Mouse (Mus musculus): ENCODE results near the gene Ptpre.

Gene Ptpre

DNA sequence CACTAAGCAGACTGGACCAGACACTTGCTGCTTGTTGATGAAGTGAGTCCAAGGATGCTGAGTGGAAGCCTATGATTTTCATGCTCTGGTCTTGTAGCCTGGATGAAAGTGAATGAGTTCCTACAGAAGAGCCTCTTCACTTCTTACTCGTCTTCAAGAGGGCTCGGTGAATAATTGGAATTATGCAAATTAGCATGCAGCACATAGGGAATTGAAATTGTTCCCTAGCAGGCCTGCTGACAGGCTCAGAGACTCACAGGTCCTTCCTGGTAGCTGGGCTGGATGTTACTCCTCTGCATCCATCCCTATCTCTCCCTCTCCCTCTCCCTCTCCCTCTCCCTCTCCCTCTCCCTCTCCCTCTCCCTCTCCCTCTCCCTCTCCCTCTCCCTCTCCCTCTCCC is 102.1 kb downstream of the Ptpre start:
- Histone ChIP-seq H3K36me3 (ENCODE audit: insufficient read depth, low read length) (no peaks in the 10 kb centered on the region), H3K9me3 (ENCODE audit: low read length) (no peaks in the 10 kb centered on the region), H3K4me1 (replicated peaks; ENCODE audit: low read depth, low read length) (peaks cover 24% of the 10 kb centered on the region), H3K27me3 (ENCODE audit: insufficient read depth, low read length) (peaks cover 37% of the 10 kb centered on the region), H3K4me3 (replicated peaks; ENCODE audit: low read length) (no peak overlapping the region)
- no peak for TF ChIP-seq CTCF (conservative IDR thresholded peaks at IDR 0.05; ENCODE audit: low read length)
- TF ChIP-seq NANOG (IDR thresholded peaks at IDR 0.05; ENCODE audit: borderline replicate concordance, low read length), result no peak
- TF ChIP-seq POU5F1 (IDR thresholded peaks at IDR 0.05; ENCODE audit: borderline replicate concordance, low read length), result no peak

GRCm38 (mm10) chr7:135641698-135642507 is 104.6 kb downstream of the Ptpre start:
- peaks cover 24% of the 10 kb centered on the region for H3K4me1 ChIP-seq (replicated peaks; ENCODE audit: low read depth, low read length)
- H3K27me3 ChIP-seq (ENCODE audit: insufficient read depth, low read length), result peaks cover 29% of the 10 kb centered on the region
- peak; percentile 70 for TF ChIP-seq CTCF (conservative IDR thresholded peaks at IDR 0.05; ENCODE audit: low read length)
- no peak for TF ChIP-seq NANOG (IDR thresholded peaks at IDR 0.05; ENCODE audit: borderline replicate concordance, low read length)
- H3K36me3 ChIP-seq (ENCODE audit: insufficient read depth, low read length), result no peaks in the 10 kb centered on the region
- H3K4me3 ChIP-seq (replicated peaks; ENCODE audit: low read length), result peak overlapping the region; percentile 49; the same call in 1 of the 2 replicates
- no peaks in the 10 kb centered on the region for H3K9me3 ChIP-seq (ENCODE audit: low read length)

GRCm38 (mm10) chr7:135644452-135644851 is 107.2 kb downstream of the Ptpre start:
- H3K36me3 ChIP-seq (ENCODE audit: insufficient read depth, low read length), result no peaks in the 10 kb centered on the region
- H3K4me3 ChIP-seq (replicated peaks; ENCODE audit: low read length), result no peak overlapping the region
- H3K4me1 ChIP-seq (replicated peaks; ENCODE audit: low read depth, low read length), result peaks cover 13% of the 10 kb centered on the region
- TF ChIP-seq CTCF (conservative IDR thresholded peaks at IDR 0.05; ENCODE audit: low read length) (no peak), POU5F1 (IDR thresholded peaks at IDR 0.05; ENCODE audit: borderline replicate concordance, low read length) (no peak), NANOG (IDR thresholded peaks at IDR 0.05; ENCODE audit: borderline replicate concordance, low read length) (no peak)
- H3K9me3 ChIP-seq (ENCODE audit: low read length), result peaks cover 4% of the 10 kb centered on the region; the same call in 1 of the 2 replicates
- H3K27me3 ChIP-seq (ENCODE audit: insufficient read depth, low read length), result peaks cover 27% of the 10 kb centered on the region

DNA sequence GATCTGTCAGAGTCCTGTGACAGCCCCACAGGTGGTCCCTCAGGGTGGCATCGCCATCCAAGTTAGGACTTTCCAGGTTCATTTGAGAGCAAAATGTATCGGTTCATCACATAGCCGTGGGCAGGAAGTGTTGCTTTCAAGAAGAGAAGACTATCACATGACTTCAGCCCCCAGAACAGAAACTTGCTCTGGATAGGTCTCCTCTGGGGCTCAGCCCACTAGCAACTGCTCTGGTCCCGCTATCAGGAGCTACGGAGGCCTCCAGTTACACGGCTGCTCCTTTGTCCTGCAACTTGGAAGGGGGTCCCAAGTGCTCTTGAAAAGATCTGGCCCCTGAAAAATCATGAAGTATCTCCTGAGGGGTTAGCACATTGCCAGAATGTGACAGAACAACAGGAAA is 109.7 kb downstream of the Ptpre start:
- TF ChIP-seq CTCF (conservative IDR thresholded peaks at IDR 0.05; ENCODE audit: low read length) (no peak), POU5F1 (IDR thresholded peaks at IDR 0.05; ENCODE audit: borderline replicate concordance, low read length) (no peak), NANOG (IDR thresholded peaks at IDR 0.05; ENCODE audit: borderline replicate concordance, low read length) (no peak)
- H3K9me3 ChIP-seq (ENCODE audit: low read length), result peaks cover 4% of the 10 kb centered on the region; the same call in 1 of the 2 replicates
- H3K4me1 ChIP-seq (replicated peaks; ENCODE audit: low read depth, low read length), result peaks cover 4% of the 10 kb centered on the region; the same call in 1 of the 2 replicates
- H3K27me3 ChIP-seq (ENCODE audit: insufficient read depth, low read length), result peaks cover 31% of the 10 kb centered on the region
- no peaks in the 10 kb centered on the region for H3K36me3 ChIP-seq (ENCODE audit: insufficient read depth, low read length)
- H3K4me3 ChIP-seq (replicated peaks; ENCODE audit: low read length), result no peak overlapping the region

DNA sequence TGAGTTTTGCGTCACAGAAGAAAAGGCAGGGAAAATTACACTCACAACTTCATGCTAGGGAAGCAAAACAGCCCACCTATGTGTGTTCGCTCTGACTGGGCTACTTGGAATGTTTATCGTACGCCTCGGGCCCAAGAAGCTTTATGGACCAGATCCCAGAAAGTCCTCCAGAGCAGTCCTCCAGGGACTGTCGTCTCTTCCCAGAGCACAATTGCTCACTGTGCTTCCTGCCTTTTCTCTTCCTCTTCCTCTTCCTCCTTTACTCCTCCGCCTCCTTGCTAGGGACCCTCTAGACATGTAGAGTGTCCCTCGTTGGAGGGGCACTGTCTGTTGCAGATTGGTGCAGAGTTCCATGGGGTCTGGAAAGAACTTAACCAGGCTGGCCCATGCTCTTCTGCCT is 111.5 kb downstream of the Ptpre start:
- Histone ChIP-seq H3K36me3 (ENCODE audit: insufficient read depth, low read length) (no peaks in the 10 kb centered on the region), H3K4me1 (replicated peaks; ENCODE audit: low read depth, low read length) (no peaks in the 10 kb centered on the region; the same call in 1 of the 2 replicates)
- TF ChIP-seq CTCF (conservative IDR thresholded peaks at IDR 0.05; ENCODE audit: low read length) (no peak), POU5F1 (IDR thresholded peaks at IDR 0.05; ENCODE audit: borderline replicate concordance, low read length) (no peak), NANOG (IDR thresholded peaks at IDR 0.05; ENCODE audit: borderline replicate concordance, low read length) (no peak)

GRCm38 (mm10) chr7:135649306-135649705 is 112.0 kb downstream of the Ptpre start:
- Histone ChIP-seq H3K27me3 (ENCODE audit: insufficient read depth, low read length) (peaks cover 35% of the 10 kb centered on the region), H3K9me3 (ENCODE audit: low read length) (peaks cover 4% of the 10 kb centered on the region; the same call in 1 of the 2 replicates), H3K4me1 (replicated peaks; ENCODE audit: low read depth, low read length) (no peaks in the 10 kb centered on the region; the same call in 1 of the 2 replicates), H3K36me3 (ENCODE audit: insufficient read depth, low read length) (no peaks in the 10 kb centered on the region), H3K4me3 (replicated peaks; ENCODE audit: low read length) (no peak overlapping the region)
- TF ChIP-seq NANOG (IDR thresholded peaks at IDR 0.05; ENCODE audit: borderline replicate concordance, low read length), result no peak
- TF ChIP-seq POU5F1 (IDR thresholded peaks at IDR 0.05; ENCODE audit: borderline replicate concordance, low read length), result no peak
- no peak for TF ChIP-seq CTCF (conservative IDR thresholded peaks at IDR 0.05; ENCODE audit: low read length)

More for the DNA sequence above, 111.5 kb downstream of the Ptpre start:
- H3K9me3 ChIP-seq (ENCODE audit: low read length), result peaks cover 4% of the 10 kb centered on the region; the same call in 1 of the 2 replicates
- no peak overlapping the region for H3K4me3 ChIP-seq (replicated peaks; ENCODE audit: low read length)
- H3K27me3 ChIP-seq (ENCODE audit: insufficient read depth, low read length), result peaks cover 31% of the 10 kb centered on the region

DNA sequence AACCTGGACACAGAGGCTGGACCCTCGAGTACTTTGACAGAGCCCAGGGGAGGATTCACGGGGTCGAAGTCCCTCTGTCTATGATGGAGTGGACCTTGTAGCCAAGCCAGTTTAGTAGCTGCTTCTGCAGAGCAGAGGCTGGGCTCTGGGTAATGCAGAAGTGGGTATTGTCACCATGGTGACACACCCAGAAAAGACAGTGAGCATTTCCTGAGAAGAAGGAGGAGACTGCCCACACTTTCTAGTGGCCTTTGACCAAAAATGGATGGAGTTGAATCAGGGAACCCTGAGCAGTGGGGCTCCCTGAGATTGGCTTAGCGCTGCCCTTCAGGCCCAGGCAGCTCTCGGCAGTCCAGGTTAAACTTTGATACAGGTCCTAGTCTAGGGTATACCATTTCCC is 112.8 kb downstream of the Ptpre start:
- H3K36me3 ChIP-seq (ENCODE audit: insufficient read depth, low read length), result no peaks in the 10 kb centered on the region
- no peaks in the 10 kb centered on the region; the same call in 1 of the 2 replicates for H3K4me1 ChIP-seq (replicated peaks; ENCODE audit: low read depth, low read length)
- no peak for TF ChIP-seq POU5F1 (IDR thresholded peaks at IDR 0.05; ENCODE audit: borderline replicate concordance, low read length)
- no peak for TF ChIP-seq CTCF (conservative IDR thresholded peaks at IDR 0.05; ENCODE audit: low read length)
- TF ChIP-seq NANOG (IDR thresholded peaks at IDR 0.05; ENCODE audit: borderline replicate concordance, low read length), result no peak
- H3K27me3 ChIP-seq (ENCODE audit: insufficient read depth, low read length), result peaks cover 34% of the 10 kb centered on the region
- H3K4me3 ChIP-seq (replicated peaks; ENCODE audit: low read length), result no peak overlapping the region
- H3K9me3 ChIP-seq (ENCODE audit: low read length), result peaks cover 4% of the 10 kb centered on the region; the same call in 1 of the 2 replicates

DNA sequence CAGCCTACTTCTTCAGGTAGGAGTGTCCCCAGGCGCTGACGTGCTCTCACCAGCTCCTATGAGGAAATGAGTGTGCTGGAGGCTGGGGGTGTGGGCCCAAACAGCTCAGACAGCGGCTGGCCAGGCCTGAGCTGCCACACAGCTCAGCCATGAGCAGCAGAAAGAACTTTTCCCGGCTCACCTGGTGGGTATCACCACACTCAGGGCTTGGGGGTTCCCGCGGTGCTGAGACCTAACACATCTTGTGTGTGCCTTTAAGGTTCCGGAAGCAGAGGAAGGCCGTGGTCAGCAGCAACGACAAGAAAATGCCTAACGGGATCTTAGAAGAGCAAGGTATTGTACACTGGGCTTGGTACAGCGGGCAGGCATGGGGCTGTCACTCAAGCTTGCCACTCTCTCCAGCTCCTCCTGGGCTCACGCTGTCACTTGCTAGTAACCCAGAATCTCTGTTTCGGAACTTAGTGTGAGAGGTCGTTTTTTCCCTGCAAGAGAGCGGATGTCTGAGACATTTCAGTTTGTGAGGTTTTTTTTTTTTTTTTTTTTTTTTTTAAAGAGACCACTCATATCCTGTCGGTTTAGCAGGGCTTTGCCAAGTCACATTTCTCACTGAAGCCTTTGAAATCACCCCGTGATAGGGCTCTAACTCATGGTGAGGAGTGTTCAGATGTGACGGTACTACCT is 114.7 kb downstream of the Ptpre start:
- TF ChIP-seq NANOG (IDR thresholded peaks at IDR 0.05; ENCODE audit: borderline replicate concordance, low read length) (no peak), CTCF (conservative IDR thresholded peaks at IDR 0.05; ENCODE audit: low read length) (no peak), POU5F1 (IDR thresholded peaks at IDR 0.05; ENCODE audit: borderline replicate concordance, low read length) (no peak)
- Histone ChIP-seq H3K36me3 (ENCODE audit: insufficient read depth, low read length) (no peaks in the 10 kb centered on the region), H3K4me1 (replicated peaks; ENCODE audit: low read depth, low read length) (no peaks in the 10 kb centered on the region; the same call in 1 of the 2 replicates), H3K9me3 (ENCODE audit: low read length) (peaks cover 4% of the 10 kb centered on the region; the same call in 1 of the 2 replicates), H3K4me3 (replicated peaks; ENCODE audit: low read length) (no peak overlapping the region), H3K27me3 (ENCODE audit: insufficient read depth, low read length) (peaks cover 38% of the 10 kb centered on the region)

Measured in E14TG2a.4 (cell line).